Mouse (Mus musculus): ENCODE measurements around the gene Hyal2.
"Not testable (repeated sequence)": the region's sequence is repeated elsewhere in the genome, so short reads cannot be mapped to it uniquely, and the experiment has no call there.

The Hyal2 gene

DNA sequence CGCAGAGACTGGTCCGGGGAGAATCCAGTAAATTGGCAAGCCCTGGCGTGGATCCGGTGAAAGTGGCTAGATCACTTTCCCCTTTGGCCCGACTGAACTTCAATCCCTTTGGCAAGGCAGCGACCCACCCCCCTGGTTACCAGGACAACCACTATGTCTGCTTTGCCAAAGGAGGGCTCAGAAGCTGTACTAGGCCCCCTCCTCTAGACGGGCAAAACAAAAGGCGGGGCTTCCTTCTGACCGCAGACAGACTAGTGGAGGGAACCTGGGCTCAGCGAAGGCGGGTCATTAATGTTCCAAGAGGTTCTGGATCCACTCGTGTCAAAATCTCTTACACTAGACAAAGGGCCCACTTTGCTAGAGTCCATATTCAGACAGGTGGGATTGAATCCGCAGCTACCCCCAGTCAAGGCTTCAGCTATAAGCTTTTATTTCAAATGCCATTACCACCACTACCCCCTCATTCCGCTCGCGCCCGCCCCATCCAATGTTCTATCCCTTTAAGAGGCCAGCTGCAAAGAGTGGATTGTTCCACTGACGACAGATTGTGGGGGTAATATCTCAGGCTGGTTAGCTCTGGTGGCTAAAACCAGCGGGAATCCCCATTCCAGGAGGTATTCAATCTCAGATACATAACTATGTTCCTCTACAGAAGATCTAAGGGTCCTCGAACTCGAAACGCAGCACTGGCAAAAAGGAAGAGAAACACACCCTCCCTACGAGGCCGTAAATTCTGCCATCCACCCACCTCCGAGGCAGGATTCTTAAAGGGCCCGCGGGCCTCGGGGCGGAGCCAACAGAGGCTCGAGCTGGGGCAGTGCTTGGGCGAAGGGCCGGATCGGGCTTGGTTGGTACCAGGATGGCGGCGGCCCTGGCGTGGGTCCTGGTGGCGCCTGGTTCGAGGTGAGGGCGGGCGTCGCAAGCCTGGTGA lies 851 bp downstream of the Hyal2 start:
- peak; percentile 50 to 82 for DNase-seq (ENCODE audit: low spot score in 2 of 2)

DNA sequence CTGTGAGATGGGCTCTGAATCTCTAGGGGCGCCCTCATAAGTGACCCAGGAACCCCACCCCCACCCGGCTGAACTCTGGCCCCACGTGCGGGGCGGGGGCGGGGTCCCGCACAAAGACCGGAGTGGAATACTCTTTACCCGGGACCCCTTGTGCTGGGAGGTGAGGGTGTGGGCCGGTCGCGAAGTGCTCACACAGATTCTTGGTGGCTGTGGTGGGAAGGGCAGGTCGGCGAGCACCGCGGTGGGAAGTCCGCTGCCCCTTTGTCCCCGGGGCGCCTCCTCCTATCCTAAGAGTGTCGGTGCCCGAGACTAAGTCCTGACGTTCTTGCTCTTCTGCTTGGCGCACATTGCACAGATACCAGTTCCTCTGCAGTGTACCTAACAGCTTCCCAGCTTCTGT lies 1.5 kb downstream of the Hyal2 start:
- no peak for DNase-seq (ENCODE audit: low spot score in 2 of 2)

DNA sequence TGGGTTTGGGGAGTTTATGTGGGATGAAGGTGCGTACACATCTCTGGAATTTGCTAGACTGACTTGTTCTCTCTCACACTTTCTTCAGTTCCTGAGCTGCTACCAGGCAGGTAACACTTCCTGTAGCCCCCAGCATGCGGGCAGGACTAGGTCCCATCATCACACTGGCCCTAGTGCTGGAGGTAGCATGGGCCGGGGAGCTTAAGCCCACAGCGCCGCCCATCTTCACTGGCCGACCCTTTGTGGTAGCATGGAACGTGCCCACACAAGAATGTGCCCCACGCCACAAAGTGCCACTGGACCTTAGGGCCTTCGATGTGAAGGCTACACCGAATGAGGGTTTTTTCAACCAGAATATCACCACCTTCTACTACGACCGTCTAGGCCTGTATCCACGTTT lies 2.3 kb downstream of the Hyal2 start:
- no peak for DNase-seq (ENCODE audit: low spot score in 2 of 2)

DNA sequence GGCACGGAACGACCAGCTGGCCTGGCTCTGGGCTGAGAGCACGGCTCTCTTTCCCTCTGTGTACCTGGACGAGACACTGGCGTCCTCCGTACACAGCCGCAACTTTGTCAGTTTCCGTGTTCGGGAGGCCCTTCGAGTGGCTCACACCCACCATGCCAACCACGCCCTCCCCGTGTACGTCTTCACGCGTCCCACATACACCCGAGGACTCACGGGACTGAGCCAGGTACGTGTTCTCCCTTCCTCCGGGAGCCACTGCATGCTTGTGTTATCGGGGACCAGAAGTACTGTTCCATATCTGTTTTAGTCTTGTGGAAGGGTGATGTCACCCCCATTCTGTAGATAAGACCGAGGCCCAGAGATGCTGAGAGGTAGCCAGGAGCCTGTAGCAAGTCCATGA lies 3.1 kb downstream of the Hyal2 start:
- DNase-seq (ENCODE audit: low spot score in 2 of 2): no peak

DNA sequence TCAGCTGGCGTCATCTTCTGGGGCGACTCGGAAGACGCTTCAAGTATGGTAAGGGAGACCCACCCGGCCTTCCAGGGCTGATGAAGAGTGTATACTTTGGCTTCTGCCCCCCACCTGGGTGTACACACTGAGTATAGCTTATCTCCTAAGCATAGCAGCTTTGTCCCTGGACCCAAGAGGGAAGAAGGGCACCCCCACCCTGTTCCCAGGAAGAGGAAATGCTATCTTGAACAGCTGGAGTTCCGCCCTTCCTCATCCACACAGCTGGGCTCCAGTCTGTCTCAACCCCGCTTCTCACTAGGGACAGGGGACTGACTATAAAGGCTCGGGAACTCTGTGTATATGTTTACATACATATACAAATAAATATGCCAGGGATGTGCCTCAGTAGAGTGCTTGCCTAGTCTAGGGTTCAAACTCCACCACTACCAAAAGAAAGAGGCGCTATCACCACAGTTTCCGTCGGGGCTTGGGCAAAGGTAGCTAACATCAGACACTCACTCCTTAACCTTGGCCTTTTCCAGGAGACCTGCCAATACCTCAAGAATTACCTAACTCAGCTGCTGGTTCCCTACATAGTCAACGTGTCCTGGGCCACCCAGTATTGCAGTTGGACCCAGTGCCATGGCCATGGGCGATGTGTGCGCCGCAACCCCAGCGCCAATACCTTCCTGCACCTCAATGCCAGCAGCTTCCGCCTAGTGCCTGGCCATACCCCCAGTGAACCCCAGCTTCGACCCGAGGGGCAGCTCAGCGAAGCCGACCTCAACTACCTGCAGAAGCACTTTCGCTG lies 4.0 kb downstream of the Hyal2 start:
- no peak for DNase-seq (ENCODE audit: low spot score in 2 of 2)

DNA sequence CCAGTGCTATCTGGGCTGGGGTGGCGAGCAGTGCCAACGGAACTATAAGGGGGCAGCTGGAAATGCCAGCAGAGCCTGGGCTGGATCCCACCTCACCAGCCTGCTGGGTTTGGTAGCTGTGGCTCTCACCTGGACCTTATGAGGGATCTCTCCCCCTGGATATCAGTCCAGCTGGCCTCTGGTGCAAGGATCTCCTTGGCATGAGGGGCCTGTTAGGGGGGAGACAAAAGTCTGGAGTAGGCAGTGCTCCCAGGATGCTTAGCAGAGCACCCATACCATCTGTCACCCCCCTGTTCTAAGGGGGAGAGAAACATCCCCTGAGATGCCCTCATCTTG lies 4.5 kb downstream of the Hyal2 start:
- DNase-seq (ENCODE audit: low spot score in 2 of 2): no peak

DNA sequence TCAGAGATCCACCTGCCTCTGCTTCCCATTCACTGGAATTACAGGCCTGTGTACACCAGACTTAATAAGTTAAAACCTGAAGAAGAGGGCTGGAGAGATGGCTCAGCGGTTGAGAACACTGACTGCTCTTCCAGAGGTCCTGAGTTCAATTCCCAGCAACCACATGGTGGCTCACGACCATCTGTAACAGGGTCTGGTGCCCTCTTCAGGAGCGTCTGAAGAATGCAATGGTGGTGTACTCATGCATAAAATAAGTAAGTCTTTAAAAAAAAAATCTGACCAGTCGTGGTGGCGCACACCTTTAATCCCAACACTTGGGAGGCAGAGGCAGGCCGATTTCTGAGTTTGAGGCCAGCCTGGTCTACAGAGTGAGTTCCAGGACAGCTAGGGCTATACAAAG lies 6.0 kb downstream of the Hyal2 start:
- not testable (repeated sequence) for DNase-seq (ENCODE audit: low spot score in 2 of 2)

DNA sequence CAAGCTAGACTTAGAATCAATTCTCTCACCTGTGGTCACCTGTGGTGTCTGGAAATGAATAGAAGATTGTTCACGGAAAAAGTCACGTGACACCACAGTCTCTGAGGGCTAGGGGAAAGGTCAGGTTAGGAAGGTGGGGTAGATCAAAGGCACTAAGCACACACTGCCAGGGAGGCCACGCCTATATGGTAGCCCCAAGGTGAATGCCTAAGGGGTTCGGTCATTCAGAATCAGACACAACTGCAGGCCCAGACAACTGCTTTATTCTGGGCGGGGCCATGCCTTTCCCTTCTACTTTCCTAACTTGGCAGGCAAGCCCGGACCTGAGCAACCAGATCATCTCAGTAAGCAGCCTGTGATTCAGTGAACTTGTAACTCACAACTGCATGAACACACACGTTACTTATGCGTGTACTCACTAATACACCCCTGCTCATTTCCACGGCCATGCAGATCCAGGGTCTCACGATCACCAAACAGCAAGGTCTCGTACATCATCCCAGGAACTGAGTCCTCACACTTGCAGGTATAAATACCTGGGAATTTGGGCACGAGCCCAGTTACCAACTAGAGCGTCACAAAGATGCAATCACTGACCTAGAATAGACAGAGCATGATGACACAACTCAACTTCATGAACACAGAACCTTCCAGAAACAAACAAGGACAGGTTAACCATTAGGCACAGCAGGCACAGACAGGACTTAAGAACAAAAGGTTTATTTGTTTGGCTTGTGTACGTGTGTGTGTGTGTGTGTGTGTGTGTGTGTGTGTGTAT lies 8.0 kb downstream of the Hyal2 start:
- no peak for DNase-seq (ENCODE audit: low spot score in 2 of 2)

DNA sequence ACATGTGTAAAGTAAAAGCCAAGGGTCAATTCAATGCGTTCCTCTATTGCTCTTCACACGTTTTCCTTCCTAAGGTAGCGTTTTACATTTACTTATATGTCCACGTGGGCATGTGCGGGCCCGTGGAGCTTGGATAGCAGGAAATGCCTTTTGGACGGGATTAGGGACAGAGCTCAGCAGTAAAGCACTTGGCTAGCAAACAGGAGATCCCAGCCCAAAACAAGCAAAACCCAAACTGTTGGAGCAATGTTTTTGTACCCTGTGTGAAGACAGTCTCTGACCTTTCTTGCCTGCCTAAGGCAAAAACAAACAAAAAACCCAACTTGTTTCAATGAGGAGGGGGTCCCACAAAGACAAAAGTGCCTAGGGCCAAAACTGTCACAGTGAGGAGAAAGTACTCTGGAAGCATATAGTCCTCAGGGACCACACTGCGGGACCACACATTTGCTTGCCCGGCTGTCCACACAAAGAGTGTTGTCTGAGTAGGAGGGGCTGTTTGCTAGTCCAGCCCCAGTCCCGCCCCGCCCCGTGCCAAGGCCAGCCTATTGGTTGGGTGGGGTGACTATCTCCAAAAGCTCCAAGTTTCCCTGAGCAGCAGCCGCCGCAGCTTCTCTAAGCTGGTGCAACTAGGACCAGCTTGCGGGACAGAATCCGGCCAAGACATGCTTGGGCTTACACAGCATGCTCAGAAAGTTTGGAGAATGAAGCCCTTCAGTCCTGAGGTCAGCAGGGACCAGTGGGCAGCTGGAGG lies 8.8 kb downstream of the Hyal2 start, which contains the start of gene Hyal1:
Hyal1 (plus strand) TSS at position 571 of the 751 bp plus-strand sequence.
- peak in 1 of 2 experiments; percentile 70 for DNase-seq (ENCODE audit: low spot score in 2 of 2)

DNA sequence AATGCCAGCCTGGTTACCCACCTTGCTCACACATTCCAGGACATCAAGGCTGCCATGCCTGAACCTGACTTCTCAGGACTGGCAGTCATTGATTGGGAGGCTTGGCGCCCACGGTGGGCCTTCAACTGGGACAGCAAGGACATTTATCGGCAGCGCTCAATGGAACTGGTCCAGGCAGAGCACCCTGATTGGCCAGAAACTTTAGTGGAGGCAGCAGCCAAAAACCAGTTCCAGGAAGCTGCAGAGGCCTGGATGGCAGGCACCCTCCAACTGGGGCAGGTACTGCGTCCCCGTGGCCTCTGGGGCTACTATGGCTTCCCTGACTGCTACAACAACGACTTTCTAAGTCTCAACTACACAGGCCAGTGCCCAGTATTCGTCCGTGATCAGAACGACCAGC lies 10.1 kb downstream of the Hyal2 start:
- DNase-seq (ENCODE audit: low spot score in 2 of 2): no peak

DNA sequence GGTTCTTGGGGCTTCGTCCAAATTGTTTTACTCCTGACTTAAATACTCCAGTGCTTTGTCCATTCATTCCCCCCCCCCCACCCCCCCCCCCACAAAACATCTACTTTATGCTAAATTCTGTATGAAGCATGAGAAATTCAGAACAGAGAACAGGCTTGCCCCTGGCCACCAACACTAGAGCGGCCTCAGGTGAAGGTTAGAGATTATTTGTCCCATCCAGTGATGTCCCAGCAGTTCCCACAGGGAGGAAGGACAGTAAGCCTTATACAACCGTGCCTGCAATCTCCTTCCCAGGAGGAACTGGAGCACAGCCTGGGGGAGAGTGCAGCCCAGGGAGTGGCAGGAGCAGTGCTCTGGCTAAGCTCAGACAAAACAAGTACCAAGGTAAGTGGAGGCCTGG lies 10.8 kb downstream of the Hyal2 start, which contains the start of gene Naa80:
Naa80 (plus strand) TSS at position 301 of the 400 bp plus-strand sequence.
- no peak for DNase-seq (ENCODE audit: low spot score in 2 of 2)

DNA sequence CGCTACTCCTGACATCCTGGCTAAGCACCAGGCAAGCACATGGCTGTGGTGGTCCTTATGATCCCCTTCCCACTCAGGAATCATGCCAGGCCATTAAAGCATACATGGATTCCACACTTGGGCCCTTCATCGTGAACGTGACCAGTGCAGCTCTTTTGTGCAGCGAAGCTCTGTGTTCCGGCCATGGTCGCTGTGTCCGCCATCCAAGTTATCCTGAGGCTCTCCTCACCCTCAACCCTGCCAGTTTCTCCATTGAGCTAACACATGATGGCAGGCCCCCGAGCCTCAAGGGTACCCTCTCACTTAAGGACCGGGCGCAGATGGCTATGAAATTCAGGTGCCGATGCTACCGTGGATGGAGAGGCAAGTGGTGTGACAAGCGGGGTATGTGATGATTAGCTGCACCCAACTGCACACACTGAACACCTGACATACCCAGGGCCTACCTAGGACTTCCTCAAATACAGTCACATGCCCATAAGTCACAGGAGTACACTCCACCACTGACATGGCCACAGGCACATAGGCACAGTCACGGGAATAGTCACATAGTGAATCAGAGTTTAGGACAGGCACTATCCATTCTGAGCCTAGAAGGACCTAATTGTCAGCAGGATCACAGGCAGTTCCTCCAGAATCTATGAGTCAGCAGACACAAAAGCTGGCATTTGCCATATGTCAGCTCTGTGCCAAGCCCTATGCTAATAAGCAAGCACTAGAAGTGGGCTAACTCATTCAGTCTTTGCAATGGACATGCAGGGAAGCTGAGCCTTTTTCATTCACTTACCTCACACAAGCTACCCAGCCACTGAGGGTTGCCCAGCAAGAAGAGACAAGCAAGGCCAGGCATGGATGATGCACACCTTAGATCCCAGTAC lies 11.5 kb downstream of the Hyal2 start:
- no peak for DNase-seq (ENCODE audit: low spot score in 2 of 2)

DNA sequence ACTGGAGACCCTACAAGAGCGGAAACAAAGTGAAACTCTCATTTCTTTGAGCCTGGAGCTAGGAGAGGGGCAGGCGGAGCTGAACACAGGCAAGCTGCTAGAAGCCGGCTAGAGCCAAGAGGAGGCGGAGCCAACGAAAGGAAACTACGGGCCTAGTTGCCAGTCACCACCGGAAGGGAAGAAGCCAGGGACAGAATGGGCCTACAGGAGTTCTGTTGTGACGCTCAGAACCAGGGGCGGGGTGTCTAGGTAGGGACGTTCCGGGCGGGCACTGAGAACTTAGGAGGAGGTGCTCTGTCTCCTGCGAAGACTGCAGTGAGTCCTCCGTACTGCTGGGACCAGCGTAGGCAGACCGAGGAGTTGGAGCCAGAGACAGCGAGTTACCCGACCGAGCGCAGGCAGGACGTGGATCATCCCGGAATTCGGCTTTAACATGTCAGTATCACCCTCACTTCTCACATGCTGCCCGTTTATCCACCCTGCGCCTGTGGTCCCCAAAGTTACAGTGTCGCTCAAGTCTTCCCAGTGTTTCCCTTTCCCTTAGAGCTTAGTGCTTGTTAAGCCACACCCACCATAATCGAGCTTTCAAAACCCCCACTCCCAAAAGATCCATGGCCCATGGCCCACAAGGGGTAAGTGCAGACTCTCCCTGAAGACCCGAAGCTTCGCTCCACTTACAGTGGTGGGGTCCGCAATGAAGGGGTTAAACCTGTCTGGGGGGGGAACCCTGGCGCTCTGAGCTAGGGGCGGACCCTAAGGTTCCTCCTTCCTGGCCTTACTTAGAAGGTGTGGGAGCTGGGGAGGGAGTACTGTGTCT lies 13.0 kb downstream of the Hyal2 start, which contains the start of gene Hyal3:
Hyal3 (plus strand) TSS at position 318 of the 817 bp plus-strand sequence.
- peak; percentile 59 to 79 for DNase-seq (ENCODE audit: low spot score in 2 of 2)

DNA sequence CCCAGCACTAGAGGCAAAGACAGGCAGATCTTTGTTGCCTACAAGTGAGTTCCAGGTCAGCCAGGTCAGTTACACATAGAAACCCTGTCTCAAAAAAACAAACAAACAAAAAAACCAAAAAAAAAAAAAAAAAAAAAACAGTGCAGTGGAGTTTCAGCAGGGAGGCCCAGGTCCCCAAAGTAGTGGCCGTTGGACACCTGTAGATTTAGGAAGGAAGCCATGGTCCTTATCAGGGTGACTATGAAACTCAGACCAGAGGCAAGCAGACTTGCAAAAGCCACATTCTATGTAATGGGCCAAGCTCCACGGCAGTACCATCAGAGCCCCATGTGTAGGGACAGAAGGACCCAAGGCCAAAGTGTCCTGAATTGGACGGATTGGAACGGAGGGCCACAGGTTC lies 13.8 kb downstream of the Hyal2 start:
- no peak for DNase-seq (ENCODE audit: low spot score in 2 of 2)

DNA sequence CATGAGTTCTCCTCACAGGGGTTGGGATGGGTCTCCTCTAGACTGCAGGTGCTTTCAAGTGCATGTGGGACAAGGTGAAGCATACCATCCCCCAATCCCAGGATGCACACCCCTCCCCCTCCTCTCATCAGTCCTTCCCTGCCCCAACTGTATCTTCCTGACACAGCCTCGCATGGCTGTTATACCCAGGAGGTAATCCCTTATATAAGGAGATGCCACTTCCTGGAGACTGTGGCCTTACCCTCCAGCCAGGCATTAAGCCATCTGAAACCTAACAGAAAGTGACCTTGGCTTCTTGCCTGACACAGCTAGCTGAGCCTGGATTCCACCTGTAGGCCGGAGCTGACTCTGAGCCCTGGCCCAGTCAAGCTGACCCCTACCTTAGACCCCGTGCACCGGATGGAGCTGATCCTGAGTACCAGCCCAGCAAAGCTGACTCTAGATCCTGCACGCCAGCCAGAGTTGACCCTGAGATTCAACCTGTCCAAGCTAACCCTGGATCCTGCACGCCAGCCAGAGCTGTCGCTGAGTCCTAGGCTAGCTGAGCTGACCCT lies 14.8 kb downstream of the Hyal2 start:
- no peak for DNase-seq (ENCODE audit: low spot score in 2 of 2)

DNA sequence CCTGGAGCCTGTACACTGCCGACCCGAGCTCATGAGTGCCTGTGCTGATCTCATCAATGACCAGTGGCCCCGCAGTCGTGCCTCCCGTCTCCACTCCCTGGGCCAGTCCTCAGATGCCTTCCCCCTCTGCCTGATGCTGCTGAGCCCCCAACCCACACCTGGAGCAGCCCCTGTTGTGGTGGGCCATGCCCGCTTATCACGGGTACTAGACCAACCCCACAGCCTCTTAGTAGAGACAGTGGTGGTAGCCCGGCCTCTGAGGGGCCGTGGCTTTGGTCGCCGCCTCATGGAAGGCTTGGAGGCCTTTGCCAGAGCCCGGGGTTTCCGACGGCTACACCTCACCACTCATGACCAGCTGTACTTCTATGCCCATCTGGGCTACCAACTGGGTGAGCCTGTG lies 15.4 kb downstream of the Hyal2 start:
- DNase-seq (ENCODE audit: low spot score in 2 of 2): no peak

DNA sequence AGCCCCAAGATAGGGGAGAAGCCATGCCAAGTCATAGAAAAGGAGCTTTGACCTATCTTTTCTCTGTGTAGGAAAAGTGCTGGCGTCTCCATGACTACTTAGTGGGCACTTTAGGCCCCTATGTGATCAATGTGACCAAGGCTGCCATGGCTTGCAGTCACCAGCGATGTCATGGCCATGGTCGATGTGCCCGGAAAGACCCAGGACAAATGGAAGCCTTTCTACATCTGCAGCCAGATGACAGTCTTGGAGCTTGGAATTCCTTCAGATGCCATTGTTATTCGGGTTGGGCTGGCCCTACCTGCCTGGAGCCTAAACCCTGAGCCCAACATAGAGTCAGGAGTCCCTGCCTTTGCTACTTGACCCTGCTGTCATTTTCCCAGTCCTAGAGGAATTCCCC lies 18.8 kb downstream of the Hyal2 start:
- no peak for DNase-seq (ENCODE audit: low spot score in 2 of 2)

DNA sequence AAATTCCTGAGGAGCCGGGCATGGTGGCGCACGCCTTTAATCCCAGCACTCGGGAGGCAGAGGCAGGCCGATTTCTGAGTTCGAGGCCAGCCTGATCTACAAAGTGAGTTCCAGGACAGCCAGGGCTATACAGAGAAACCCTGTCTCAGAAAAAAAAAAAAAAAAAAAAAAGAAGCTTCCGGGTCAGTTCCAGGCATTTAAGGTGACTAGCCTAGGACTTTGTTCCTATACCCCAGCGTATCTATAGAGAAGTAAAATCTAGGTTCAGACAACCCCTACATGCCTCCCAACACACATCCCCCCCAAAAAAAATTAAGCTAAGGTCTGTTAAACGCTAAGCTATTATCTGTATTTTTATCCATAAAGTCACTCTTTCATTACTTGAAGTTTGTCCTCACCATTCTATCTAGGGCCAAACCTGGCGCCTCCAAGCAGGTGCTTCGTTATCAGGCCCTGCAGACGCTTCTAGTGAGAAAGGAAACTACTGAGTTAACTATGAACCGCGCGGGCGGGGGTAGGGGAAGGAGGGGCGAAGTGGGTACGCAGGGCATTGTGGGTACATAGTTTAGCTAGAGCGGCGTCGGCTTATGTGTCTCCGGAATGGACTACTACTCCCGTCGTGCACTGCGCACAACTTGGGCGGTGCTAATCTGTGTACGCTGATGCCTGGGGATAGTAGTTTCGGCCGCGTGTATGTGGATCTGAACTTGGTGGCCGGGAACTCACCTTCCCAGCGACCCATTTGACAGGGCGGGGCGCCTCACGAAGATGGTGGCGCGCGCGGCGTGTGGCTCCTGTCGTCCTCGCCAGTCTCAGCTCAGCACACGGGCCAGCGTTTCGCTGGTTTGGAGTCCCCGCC lies 19.5 kb downstream of the Hyal2 start, which contains the start of gene Ifrd2:
Ifrd2 (plus strand) TSS at position 669 of the 859 bp plus-strand sequence.
- DNase-seq (ENCODE audit: low spot score in 2 of 2): peak; percentile 88 to 93
